Mouse (Mus musculus): ENCODE results near the gene Gfap. TPM values are rescaled to one million over a fixed set of nuclear protein-coding genes. Genes with fewer than 3 reads are reported as not detected.

Gfap gene
- total RNA-seq, 4 experiments from 2014 or later = 134 to 920 (median 381) TPM

DNA sequence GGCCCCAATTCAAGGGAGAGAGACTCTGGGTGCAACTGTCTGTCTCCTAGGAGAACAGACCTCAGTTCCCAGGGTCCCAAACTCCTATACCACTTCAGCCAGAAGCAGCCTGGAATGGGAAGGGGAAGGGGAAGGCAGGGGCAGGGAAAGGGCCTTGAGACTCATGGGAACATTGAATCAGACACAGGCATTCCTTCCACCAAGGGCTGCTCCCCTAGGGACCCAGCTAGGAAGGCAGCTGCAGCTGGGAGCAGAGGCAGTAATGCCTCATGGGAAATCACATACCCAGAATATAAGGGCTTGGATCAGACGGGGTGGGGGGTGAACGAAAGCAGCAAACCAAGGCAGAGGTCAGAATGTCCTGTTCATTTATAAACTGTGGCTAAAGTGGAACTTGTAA is 62.6 kb downstream of the Gfap start:
- DNase-seq (ENCODE audit: low spot score in 2 of 2) = no peak

DNA sequence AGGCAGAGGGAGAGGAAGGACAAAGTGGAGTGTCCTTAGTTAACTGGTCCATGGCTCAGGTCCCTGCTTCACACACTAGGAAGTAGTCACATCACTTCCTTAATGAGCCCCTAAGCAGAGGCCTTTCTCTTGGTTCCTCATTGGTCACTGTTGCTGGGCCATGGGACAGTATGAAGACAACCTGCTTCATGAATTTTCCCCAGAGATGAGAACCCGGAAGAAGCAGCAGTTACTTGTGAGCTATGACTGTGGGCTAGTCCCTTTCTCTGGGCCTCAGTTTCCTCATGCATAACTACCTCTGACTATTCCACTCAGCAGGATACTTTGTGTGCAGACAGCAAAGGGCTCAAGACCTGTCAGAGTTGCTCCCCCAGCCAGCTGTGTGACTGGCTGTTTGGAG is 63.3 kb downstream of the Gfap start:
- no peak for DNase-seq (ENCODE audit: low spot score in 2 of 2)

Other genes starting within 250 kb of the Gfap start
- gene Meioc, start 237.2 kb downstream of the Gfap start, total RNA-seq (2022) = not detected
- 10 to 100 TPM; 23.9 to 37.7 (median 26.3) TPM for gene Ccdc43, start 203.1 kb downstream of the Gfap start, total RNA-seq (2022)
- gene Adam11, start 139.5 kb downstream of the Gfap start, total RNA-seq (2022) = 100 to 1,000 TPM; 117 to 126 (median 123) TPM
- gene Gjc1, start 81.2 kb downstream of the Gfap start, total RNA-seq (2022) = 1 to 10 TPM; 3.9 to 5.5 (median 5.2) TPM
- gene Higd1b, start 65.1 kb downstream of the Gfap start, total RNA-seq (2022) = 1 to 10 TPM; 5.7 to 6.8 (median 6.0) TPM
- 100 to 1,000 TPM; 114 to 136 (median 127) TPM for gene Eftud2, start 19.9 kb downstream of the Gfap start, total RNA-seq (2022)
- gene Ccdc103, start 19.7 kb downstream of the Gfap start, total RNA-seq (2022) = 1 to 10 TPM; 2.1 to 3.6 (median 2.2) TPM
- under 1 TPM in 3 of 4 experiments, not detected in 1; 0.23 to 0.70 (median 0.34) TPM for gene Fam187a, start 15.7 kb downstream of the Gfap start, total RNA-seq (2022)
- gene Kif18b, start 24.2 kb upstream of the Gfap start, total RNA-seq (2022) = under 1 TPM in 1 of 4 experiments, not detected in 3; 0.17 TPM
- gene C1ql1, start 45.8 kb upstream of the Gfap start, total RNA-seq (2022) = 10 to 100 TPM; 12.9 to 18.8 (median 15.5) TPM
- 100 to 1,000 TPM; 124 to 149 (median 129) TPM for gene Nmt1, start 127.3 kb upstream of the Gfap start, total RNA-seq (2022)
- 10 to 100 TPM; 36.7 to 45.3 (median 40.8) TPM for gene Dcakd, start 127.4 kb upstream of the Gfap start, total RNA-seq (2022)
- 10 to 100 TPM; 17.5 to 20.3 (median 18.0) TPM for gene Plcd3, start 200.7 kb upstream of the Gfap start, total RNA-seq (2022)
- gene Acbd4, start 200.8 kb upstream of the Gfap start, total RNA-seq (2022) = 10 to 100 TPM; 82.6 to 93.2 (median 88.7) TPM
- 10 to 100 TPM; 34.4 to 38.5 (median 35.6) TPM for gene Hexim1, start 215.3 kb upstream of the Gfap start, total RNA-seq (2022)
- 10 to 100 TPM; 13.4 to 18.1 (median 16.5) TPM for gene Hexim2, start 231.5 kb upstream of the Gfap start, total RNA-seq (2022)